Mouse (Mus musculus) brain, embryonic 14.5 days (tissue): ENCODE measurements around the gene Oprd1. TPM values are rescaled to one million over a fixed set of nuclear protein-coding genes. Genes with fewer than 3 reads are reported as not detected.
A peak's percentile ranks its signal among the peaks of the same experiment; 100 is the strongest.

ENCODE experiments used
- DNase-seq: peaks from one replicate; pipeline ENCODE4 v3.0.0-alpha.2; 2011; ENCODE audit warnings: low read depth
- CTCF ChIP-seq: fragments of 200-500 bp; IDR thresholded peaks from 2 replicates; pipeline ENCODE4 v1.5.1; 2012; ENCODE audit warnings: inconsistent platforms, mild to moderate bottlenecking, moderate library complexity, borderline replicate concordance; ENCODE audit not compliant: insufficient read depth, insufficient read length; ENCODE audit errors: extremely low read depth
- POLR2A ChIP-seq: fragments of 200-500 bp; IDR thresholded peaks from 2 replicates; pipeline ENCODE4 v1.6.1; 2012; ENCODE audit warnings: mild to moderate bottlenecking, inconsistent platforms, borderline replicate concordance; ENCODE audit not compliant: poor library complexity, insufficient read depth, insufficient read length, severe bottlenecking; ENCODE audit errors: extremely low read depth
- polyA plus RNA-seq: library from polyadenylated mRNA; depleted of rRNA; stranded (reverse); fragments of >200 nt; gene quantifications from 2 replicates; pipeline ENCODE4 v1.2.3, GENCODE M21; 2012

The Oprd1 gene
- polyA plus RNA-seq, 1 experiment, result 0.41 TPM

- no peak for TF ChIP-seq CTCF
- TF ChIP-seq POLR2A, result no peak
- no peak for DNase-seq
Measured at GRCm38 (mm10) chr4:132166350-132167290, 22.3 kb upstream of the Oprd1 start.

GRCm38 (mm10) chr4:132165691-132166090 is 21.4 kb upstream of the Oprd1 start:
- peak; percentile 44 for DNase-seq
- TF ChIP-seq CTCF (no peak), POLR2A (no peak)

- TF ChIP-seq POLR2A (no peak), CTCF (no peak)
- no peak for DNase-seq
Measured at GRCm38 (mm10) chr4:132156941-132157622, 12.8 kb upstream of the Oprd1 start.

GRCm38 (mm10) chr4:132154877-132155670 is 10.8 kb upstream of the Oprd1 start:
- TF ChIP-seq POLR2A (no peak), CTCF (no peak)
- peak; percentile 64 for DNase-seq

- DNase-seq, result no peak
- TF ChIP-seq CTCF (no peak), POLR2A (no peak)
Measured at GRCm38 (mm10) chr4:132151673-132152072, 7.4 kb upstream of the Oprd1 start.

- no peak for DNase-seq
- TF ChIP-seq CTCF, result peak; percentile 39; the same call in 1 of the 2 replicates
- no peak for TF ChIP-seq POLR2A
Measured at GRCm38 (mm10) chr4:132146201-132146600, 1.9 kb upstream of the Oprd1 start.

GRCm38 (mm10) chr4:132145092-132145491 is 806 bp upstream of the Oprd1 start:
- no peak for TF ChIP-seq CTCF
- TF ChIP-seq POLR2A, result no peak
- no peak for DNase-seq

GRCm38 (mm10) chr4:132138640-132139039 is 5.6 kb downstream of the Oprd1 start:
- no peak for DNase-seq
- no peak for TF ChIP-seq POLR2A
- no peak for TF ChIP-seq CTCF

- TF ChIP-seq CTCF, result no peak
- TF ChIP-seq POLR2A, result no peak
- DNase-seq, result no peak
Measured at GRCm38 (mm10) chr4:132137013-132137412, 7.3 kb downstream of the Oprd1 start.

- TF ChIP-seq CTCF (no peak), POLR2A (no peak)
Measured at GRCm38 (mm10) chr4:132133920-132134319, 10.4 kb downstream of the Oprd1 start.

GRCm38 (mm10) chr4:132133381-132133780 is 10.9 kb downstream of the Oprd1 start:
- TF ChIP-seq CTCF (no peak), POLR2A (no peak)
- DNase-seq, result no peak

More at GRCm38 (mm10) chr4:132133920-132134319, 10.4 kb downstream of the Oprd1 start:
- DNase-seq, result no peak

GRCm38 (mm10) chr4:132132297-132132696 is 12.0 kb downstream of the Oprd1 start:
- TF ChIP-seq CTCF (no peak), POLR2A (no peak)
- DNase-seq, result no peak

- TF ChIP-seq CTCF (no peak), POLR2A (no peak)
- peak; percentile 64 for DNase-seq
Measured at GRCm38 (mm10) chr4:132131790-132132189, 12.5 kb downstream of the Oprd1 start.

GRCm38 (mm10) chr4:132131116-132131515 is 13.2 kb downstream of the Oprd1 start:
- TF ChIP-seq CTCF (no peak), POLR2A (no peak)
- DNase-seq, result no peak
